Mouse (Mus musculus) hematopoietic stem cell, adult 5-6 weeks (primary cell): Measurements from ENCODE around the gene Tnrc18. TPM values are rescaled to one million over a fixed set of nuclear protein-coding genes. Genes with fewer than 3 reads are reported as not detected.

Source experiments
- ATAC-seq, 2 experiments: fragments of 125-278 bp in 1 of 2; replicated peaks in 1 of 2; 2 replicates each; pipeline ENCODE4 v1.8.0; 2016 to 2017; ENCODE audit warnings: inconsistent platforms in 2 of 2, mild to moderate bottlenecking in 2 of 2, moderate number of reproducible peaks in 2 of 2, low read depth in 1 of 2, moderate TSS enrichment in 1 of 2; ENCODE audit not compliant: low FRiP score in 2 of 2, poor library complexity in 2 of 2, severe bottlenecking in 2 of 2, insufficient read depth in 1 of 2, low TSS enrichment in 1 of 2
- total RNA-seq: library from RNA; stranded (forward); fragments of 172-1452, 232-1000 nt; gene quantifications from 2 replicates; pipeline ENCODE4 v1.2.3, GENCODE M21; 2017

The Tnrc18 gene
- total RNA-seq, 1 experiment from 2014 or later = 21.4 TPM

GRCm38 (mm10) chr5:142814161-142814651, 3.3 kb downstream of the Tnrc18 start:
- no peak for ATAC-seq

- ATAC-seq = no peak
These were observed 3.7 kb downstream of the Tnrc18 start for GRCm38 (mm10) chr5:142813722-142814111.

GRCm38 (mm10) chr5:142812976-142813721, 4.3 kb downstream of the Tnrc18 start:
- ATAC-seq = no peak

GRCm38 (mm10) chr5:142812621-142812975, 4.9 kb downstream of the Tnrc18 start:
- no peak for ATAC-seq

GRCm38 (mm10) chr5:142811870-142812443, 5.5 kb downstream of the Tnrc18 start:
- ATAC-seq = no peak

GRCm38 (mm10) chr5:142810710-142811599, 6.5 kb downstream of the Tnrc18 start:
- ATAC-seq = no peak

GRCm38 (mm10) chr5:142807661-142808060, 9.8 kb downstream of the Tnrc18 start:
- ATAC-seq = no peak

- ATAC-seq = no peak
These were observed 13.7 kb downstream of the Tnrc18 start for GRCm38 (mm10) chr5:142803746-142804145.

- ATAC-seq = no peak
These were observed 14.6 kb downstream of the Tnrc18 start for GRCm38 (mm10) chr5:142802884-142803283.

GRCm38 (mm10) chr5:142801977-142802376, 15.5 kb downstream of the Tnrc18 start:
- ATAC-seq = 0 out of 4 replicates have a peak, but pooled peaks of 1 of the 2 experiments have one; percentile 25

GRCm38 (mm10) chr5:142800656-142801055, 16.8 kb downstream of the Tnrc18 start:
- no peak for ATAC-seq

- no peak for ATAC-seq
These were observed 17.3 kb downstream of the Tnrc18 start for GRCm38 (mm10) chr5:142800198-142800597.

- no peak for ATAC-seq
These were observed 18.2 kb downstream of the Tnrc18 start for GRCm38 (mm10) chr5:142799259-142799658.

- no peak for ATAC-seq
These were observed 19.3 kb downstream of the Tnrc18 start for GRCm38 (mm10) chr5:142798190-142798589.

GRCm38 (mm10) chr5:142797620-142798019, 19.8 kb downstream of the Tnrc18 start:
- ATAC-seq = no peak

- no peak for ATAC-seq
These were observed 20.5 kb downstream of the Tnrc18 start for GRCm38 (mm10) chr5:142796921-142797320.

GRCm38 (mm10) chr5:142794582-142794981, 22.9 kb downstream of the Tnrc18 start:
- ATAC-seq = peak; percentile 93 to 96

- ATAC-seq = peak; percentile 67 to 68
These were observed 23.3 kb downstream of the Tnrc18 start for GRCm38 (mm10) chr5:142794161-142794560.
